ENCODE assay signal across 18 mouse cellular contexts in the genomic region with DNA sequence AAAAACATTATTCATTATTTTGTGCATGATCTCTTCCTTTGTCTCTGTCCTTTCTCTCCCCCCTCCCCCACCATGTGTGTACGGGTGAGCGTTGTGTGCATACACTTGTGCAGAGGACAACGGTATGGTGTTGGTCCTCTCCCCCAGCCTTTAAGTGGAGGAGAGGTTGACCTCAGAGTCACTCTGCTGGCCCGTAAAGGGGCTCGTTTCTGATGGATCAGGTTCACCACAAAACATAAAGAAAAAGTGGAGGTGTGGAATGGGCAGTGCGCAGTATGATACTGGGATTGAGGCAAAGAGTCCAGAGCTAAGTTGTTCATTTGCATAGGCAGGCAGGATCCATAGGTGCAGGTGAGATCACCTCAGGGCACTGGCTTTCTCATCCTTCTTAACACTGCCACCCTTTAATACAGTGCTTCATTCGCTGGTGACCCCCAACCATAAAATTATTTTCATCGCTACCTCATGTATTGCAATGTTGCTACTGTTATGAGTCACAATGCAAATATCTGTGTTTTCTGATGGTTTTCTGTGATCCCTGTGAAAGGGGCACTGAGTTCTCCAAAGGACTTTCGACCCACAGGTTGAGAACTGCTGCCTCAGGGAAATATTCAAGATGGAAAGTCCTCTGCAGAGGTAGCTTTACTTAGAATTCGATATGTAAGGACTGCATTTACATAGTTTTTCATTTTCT. TPM values are rescaled to one million over a fixed set of nuclear protein-coding genes. Genes with fewer than 3 reads are reported as not detected.
DNase-seq lines count a peak whose midpoint lies in the region; ATAC-seq and TF ChIP-seq lines count a peak whose summit lies in the region.
"Had no signal": no experiment of that assay in that cellular context is flagged by ENCODE, and none has a peak within 500 bp of the region (broad histone marks: within the 10 kb centered on the region; RNA-seq: fewer than 3 reads in every experiment).

No protein-coding gene starts in this region.

- peak; percentile 61 for TF ChIP-seq EP300 in CH12.LX (IDR thresholded peaks at IDR 0.05; ENCODE audit: low read length)

- TF ChIP-seq RAD21 in CH12.LX (IDR thresholded peaks at IDR 0.05; ENCODE audit: low read depth, low read length) = no peak

- peaks cover 5% of the 10 kb centered on the region for H3K36me3 ChIP-seq in megakaryocyte, embryonic 14.5 days (replicated peaks; ENCODE audit: low read length)
- H3K36me3 ChIP-seq in CH12.LX (replicated peaks in 1 of 2; ENCODE audit: control insufficient read depth in 1 of 2, insufficient read depth in 1 of 2, low read length in 1 of 2) = no peaks in the 10 kb centered on the region
- H3K36me3 ChIP-seq: embryonic facial prominence, embryonic 10.5 days; embryonic facial prominence, embryonic 12.5 days; forebrain, embryonic 15.5 days had no signal

- H3K27ac ChIP-seq in CH12.LX (ENCODE audit: insufficient read depth, low read depth) = no peak overlapping the region
- H3K27ac ChIP-seq: embryonic facial prominence, embryonic 10.5 days; embryonic facial prominence, embryonic 12.5 days; forebrain, embryonic 13.5 days; forebrain, embryonic 15.5 days had no signal

- intact Hi-C loops in heart, postnatal 14 days (cut with DNase I) = no loop called here

- peak; percentile 74 for DNase-seq in heart, adult 11 months
- no peak for DNase-seq in heart, postnatal 14 days
- peak; percentile 27 for DNase-seq in CH12.LX (ENCODE audit: extremely low read depth)
- DNase-seq in cerebellum, adult 11 months = no peak
- DNase-seq: adrenal gland, postnatal 25 days; B cell, adult 2 months; cerebellum, adult 11-12 months; cerebellum, adult 2 months; cerebellum, adult 9-10 months; cerebellum, postnatal 10 days; cerebellum, postnatal 25 days had no signal

- peaks cover 48% of the 10 kb centered on the region for H3K4me1 ChIP-seq in megakaryocyte, embryonic 14.5 days
- peaks cover 7 to 15% of the 10 kb centered on the region in 2 experiments for H3K4me1 ChIP-seq in CH12.LX (ENCODE audit: control insufficient read depth in 1 of 2, insufficient read depth in 2 of 2)
- H3K4me1 ChIP-seq: embryonic facial prominence, embryonic 10.5 days; embryonic facial prominence, embryonic 12.5 days; forebrain, embryonic 13.5 days; forebrain, embryonic 15.5 days had no signal

- no peak for TF ChIP-seq CTCF in CH12.LX (conservative IDR thresholded peaks at IDR 0.05 in 1 of 2, IDR thresholded peaks at IDR 0.05 in 1 of 2; ENCODE audit: low read depth in 2 of 2, low read length in 2 of 2)

- no peak for TF ChIP-seq POLR2A in CH12.LX (IDR thresholded peaks at IDR 0.05; ENCODE audit: low read depth, low read length)

- H3K79me2 ChIP-seq in CH12.LX (replicated peaks; ENCODE audit: control insufficient read depth, extremely low read depth, insufficient read depth, poor library complexity, severe bottlenecking) = no peaks in the 10 kb centered on the region

- peak overlapping the region; percentile 70 for H3K4me2 ChIP-seq in CH12.LX (ENCODE audit: insufficient read depth, low read depth, poor library complexity, severe bottlenecking)
- H3K4me2 ChIP-seq: embryonic facial prominence, embryonic 12.5 days; forebrain, embryonic 13.5 days; forebrain, embryonic 15.5 days had no signal

- no peak overlapping the region for H3K9ac ChIP-seq in CH12.LX (ENCODE audit: insufficient read depth, low read depth)
- H3K9ac ChIP-seq: embryonic facial prominence, embryonic 12.5 days; forebrain, embryonic 13.5 days; forebrain, embryonic 15.5 days had no signal

- dilution Hi-C loops in CH12.LX (cut with MboI; ENCODE audit: extremely low pct_ligation_motif_present, extremely low pct_unique_long_range_greater_than_20kb, low sequenced_read_pairs) = no loop called here

- H3K27me3 ChIP-seq in megakaryocyte, embryonic 14.5 days (replicated peaks) = no peaks in the 10 kb centered on the region
- no peaks in the 10 kb centered on the region for H3K27me3 ChIP-seq in CH12.LX (replicated peaks)
- H3K27me3 ChIP-seq: embryonic facial prominence, embryonic 12.5 days; forebrain, embryonic 13.5 days; forebrain, embryonic 15.5 days had no signal

- in situ Hi-C loops in CH12.LX (cut with MboI; ENCODE audit: low pct_ligation_motif_present, low pct_unique_long_range_greater_than_20kb, low sequenced_read_pairs) = no loop called here

- peak overlapping the region; percentile 59 for H3K4me3 ChIP-seq in megakaryocyte, embryonic 14.5 days (replicated peaks)
- H3K4me3 ChIP-seq in CH12.LX (replicated peaks in 1 of 3; ENCODE audit: low read depth in 2 of 3, low read length in 2 of 3, poor library complexity in 1 of 3) = peak overlapping the region; percentile 30 to 41 (median 40)
- H3K4me3 ChIP-seq: embryonic facial prominence, embryonic 10.5 days; embryonic facial prominence, embryonic 12.5 days; forebrain, embryonic 13.5 days; forebrain, embryonic 15.5 days had no signal

- H3K9me3 ChIP-seq in megakaryocyte, embryonic 14.5 days = peaks cover 12% of the 10 kb centered on the region
- peaks cover 2% of the 10 kb centered on the region for H3K9me3 ChIP-seq in CH12.LX (replicated peaks; ENCODE audit: low read length)
- H3K9me3 ChIP-seq: embryonic facial prominence, embryonic 10.5 days; embryonic facial prominence, embryonic 12.5 days; forebrain, embryonic 13.5 days; forebrain, embryonic 15.5 days had no signal

- no peak for ATAC-seq in megakaryocyte, adult 5-6 weeks (ENCODE audit: poor library complexity, severe bottlenecking)
- ATAC-seq: CD4-positive, CD25-positive, alpha-beta regulatory T cell, adult 4 months; forebrain, embryonic 13.5 days; forebrain, embryonic 15.5 days had no signal

TF ChIP-seq in CH12.LX, 34 proteins besides CTCF, POLR2A, EP300 and RAD21:
- TF ChIP-seq JUND (conservative IDR thresholded peaks at IDR 0.05; ENCODE audit: low read depth, low read length) (peak; percentile 89), ETS1 (conservative IDR thresholded peaks at IDR 0.05; ENCODE audit: low read depth, low read length) (peak; percentile 50; the same call in 1 of the 2 replicates), BHLHE40 (IDR thresholded peaks at IDR 0.05; ENCODE audit: low read depth, low read length) (0 out of 2 replicates have a peak, but pooled peaks have one; percentile 2), NELFE (IDR thresholded peaks at IDR 0.05; ENCODE audit: low read depth, low read length) (no peak), MAFK (IDR thresholded peaks at IDR 0.05; ENCODE audit: insufficient replicate concordance, low read length) (peak; percentile 69), JUN (IDR thresholded peaks at IDR 0.05; ENCODE audit: insufficient read depth, low read depth, low read length) (peak; percentile 51; the same call in 1 of the 2 replicates), KAT2A (IDR thresholded peaks at IDR 0.05; ENCODE audit: insufficient replicate concordance, low read length) (no peak), NRF1 (IDR thresholded peaks at IDR 0.05; ENCODE audit: low read depth, low read length) (no peak), IRF4 (IDR thresholded peaks at IDR 0.05; ENCODE audit: low read depth, low read length) (peak; percentile 85)

RNA-seq across cellular contexts. Expression of a gene that starts 33.8 kb away (rescaled TPM):
- 10 to 100 TPM; 82.7 to 91.6 TPM for total RNA-seq in heart, postnatal 14 days (2021)
- 13.5 and 35.9 TPM in 2 replicates for polyA plus RNA-seq in megakaryocyte, embryonic 14.5 days (2012; ENCODE audit: insufficient read depth, low replicate concordance)
- 76.0 and 79.3 TPM in 2 replicates for total RNA-seq in megakaryocyte, adult 5-6 weeks (2015)
- total RNA-seq in megakaryocyte, adult 5-6 weeks (2017) = 33.6 and 47.5 TPM in 2 replicates
- total RNA-seq in CH12.LX (2012; rRNA removed) (110 and 134 TPM in 2 replicates), CH12.LX (2014; rRNA removed) (56.7 and 59.7 TPM in 2 replicates)
- polyA plus RNA-seq in CH12.LX (2012; ENCODE audit: insufficient read length, low read depth) = 345 and 353 TPM in 2 replicates

Comparison
In these comparisons a context has a peak if more than half of its experiments do, and no peak if none do; other contexts are left out.
1. DNase-seq: peak in heart, adult 11 months (single experiment) and CH12.LX (single experiment); none in heart, postnatal 14 days (0 of 2) and cerebellum, adult 11 months (single experiment).